Comparison of ENCODE assay signal across 8 mouse cellular contexts in the genomic region with DNA sequence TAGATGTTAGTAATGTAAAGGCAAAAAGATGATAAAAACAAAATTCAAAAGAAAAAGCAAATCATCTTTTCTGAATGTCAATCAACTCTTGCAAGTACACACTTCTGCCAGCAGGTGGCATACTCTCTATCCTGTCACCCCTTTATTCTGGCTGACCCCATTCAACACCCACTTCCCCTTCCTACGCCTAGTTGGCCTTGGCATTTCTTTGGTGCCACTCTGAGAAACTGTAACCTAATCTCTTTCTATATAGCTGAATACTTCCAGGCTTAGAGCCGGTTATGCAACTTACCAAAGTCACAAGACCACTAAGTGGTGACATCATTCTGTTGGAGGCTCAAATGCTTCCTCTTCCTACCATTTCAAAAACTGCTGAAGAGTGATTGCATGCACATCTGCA.
DNase-seq lines count a peak whose midpoint lies in the region; ATAC-seq and TF ChIP-seq lines count a peak whose summit lies in the region.

No protein-coding gene starts in this region.

- no peak for TF ChIP-seq POLR2A in cerebellum, adult 2 months (IDR thresholded peaks at IDR 0.05; ENCODE audit: borderline replicate concordance, insufficient read depth, low read length)

- no peak overlapping the region for H3K4me3 ChIP-seq in forebrain, embryonic 10.5 days
- no peak overlapping the region for H3K4me3 ChIP-seq in forebrain, embryonic 12.5 days (replicated peaks)
- H3K4me3 ChIP-seq in limb, embryonic 11.5 days (ENCODE audit: low read depth, low read length): no peak overlapping the region
- H3K4me3 ChIP-seq in cerebellum, adult 2 months (replicated peaks; ENCODE audit: insufficient read depth, low read depth, low read length): no peak overlapping the region

- H3K27me3 ChIP-seq in forebrain, embryonic 10.5 days (ENCODE audit: poor library complexity, severe bottlenecking): no peaks in the 10 kb centered on the region
- H3K27me3 ChIP-seq in forebrain, embryonic 12.5 days: no peaks in the 10 kb centered on the region
- no peaks in the 10 kb centered on the region for H3K27me3 ChIP-seq in limb, embryonic 11.5 days (ENCODE audit: control insufficient read depth, insufficient read depth, low read length)
- H3K27me3 ChIP-seq in cerebellum, adult 2 months (ENCODE audit: control insufficient read depth, insufficient read depth, low read length): no peaks in the 10 kb centered on the region

- TF ChIP-seq CTCF in cerebellum, adult 2 months (IDR thresholded peaks at IDR 0.05; ENCODE audit: borderline replicate concordance, insufficient read depth, low read depth, low read length): no peak

- H3K9ac ChIP-seq in forebrain, embryonic 12.5 days: no peak overlapping the region
- H3K9ac ChIP-seq in limb, embryonic 11.5 days (ENCODE audit: low read length): no peak overlapping the region

- H3K36me3 ChIP-seq in forebrain, embryonic 10.5 days (replicated peaks): no peaks in the 10 kb centered on the region
- no peaks in the 10 kb centered on the region for H3K36me3 ChIP-seq in forebrain, embryonic 12.5 days (replicated peaks)
- no peaks in the 10 kb centered on the region for H3K36me3 ChIP-seq in limb, embryonic 11.5 days (ENCODE audit: control insufficient read depth, insufficient read depth, low read length)

- peak; percentile 15 for DNase-seq in forebrain, embryonic 10.5 days (ENCODE audit: extremely low spot score, low spot score)
- peak; percentile 12 to 18 for DNase-seq in left cerebral cortex, adult 18-20 months (ENCODE audit: low spot score in 2 of 2)
- no peak for DNase-seq in left cerebral cortex, postnatal 36 days (ENCODE audit: low spot score in 2 of 2)
- DNase-seq in ZHBTc4 (ENCODE audit: low read depth, low spot score): peak; percentile 29
- DNase-seq in limb, embryonic 11.5 days (ENCODE audit: low spot score): peak; percentile 30
- DNase-seq in urinary bladder, postnatal 36 days (ENCODE audit: low spot score in 2 of 2): no peak
- no peak for DNase-seq in cerebellum, adult 2 months

- intact Hi-C loops in left cerebral cortex, postnatal 36 days (cut with DNase I): loop anchor here (5.0 kb wide), 1 partner anchor 484 kb away; no protein-coding TSS in a partner anchor

- WGBS in forebrain, embryonic 10.5 days: 51% methylated on average over 2 of the region's 2 CpGs
- WGBS in forebrain, embryonic 12.5 days: 38% methylated on average over 2 of the region's 2 CpGs
- WGBS in limb, embryonic 11.5 days: 44% methylated on average over 2 of the region's 2 CpGs
- 29% methylated on average over 2 of the region's 2 CpGs for WGBS in cerebellum, adult 2 months

- no peaks in the 10 kb centered on the region for H3K4me1 ChIP-seq in forebrain, embryonic 10.5 days
- H3K4me1 ChIP-seq in forebrain, embryonic 12.5 days: no peaks in the 10 kb centered on the region
- H3K4me1 ChIP-seq in limb, embryonic 11.5 days (ENCODE audit: control insufficient read depth, insufficient read depth, low read length): no peaks in the 10 kb centered on the region
- H3K4me1 ChIP-seq in cerebellum, adult 2 months (ENCODE audit: control insufficient read depth, insufficient read depth, low read length): no peaks in the 10 kb centered on the region

- no peak for ATAC-seq in forebrain, embryonic 12.5 days (ENCODE audit: low FRiP score)
- ATAC-seq in limb, embryonic 11.5 days (ENCODE audit: insufficient number of reproducible peaks, low FRiP score, low TSS enrichment, low read depth): no peak

- no peak overlapping the region for H3K4me2 ChIP-seq in forebrain, embryonic 12.5 days
- no peak overlapping the region for H3K4me2 ChIP-seq in limb, embryonic 11.5 days (ENCODE audit: low read depth, severe bottlenecking)

- H3K9me3 ChIP-seq in forebrain, embryonic 10.5 days: no peaks in the 10 kb centered on the region
- no peaks in the 10 kb centered on the region for H3K9me3 ChIP-seq in forebrain, embryonic 12.5 days
- no peaks in the 10 kb centered on the region for H3K9me3 ChIP-seq in limb, embryonic 11.5 days (ENCODE audit: control insufficient read depth, low read length)

- no peak overlapping the region for H3K27ac ChIP-seq in forebrain, embryonic 10.5 days
- H3K27ac ChIP-seq in forebrain, embryonic 12.5 days: no peak overlapping the region
- H3K27ac ChIP-seq in limb, embryonic 11.5 days (replicated peaks; ENCODE audit: low read depth, low read length): no peak overlapping the region
- H3K27ac ChIP-seq in cerebellum, adult 2 months (ENCODE audit: insufficient read depth, low read length): no peak overlapping the region

Comparison
In these comparisons a context has a peak if more than half of its experiments do, and no peak if none do; other contexts are left out.
1. DNase-seq: peak in forebrain, embryonic 10.5 days (single experiment), left cerebral cortex, adult 18-20 months (2 of 2), ZHBTc4 (single experiment) and limb, embryonic 11.5 days (single experiment); none in left cerebral cortex, postnatal 36 days (0 of 2), urinary bladder, postnatal 36 days (0 of 2) and cerebellum, adult 2 months (0 of 2).